Mouse (Mus musculus): ENCODE measurements around the gene Nudt9.

DNA sequence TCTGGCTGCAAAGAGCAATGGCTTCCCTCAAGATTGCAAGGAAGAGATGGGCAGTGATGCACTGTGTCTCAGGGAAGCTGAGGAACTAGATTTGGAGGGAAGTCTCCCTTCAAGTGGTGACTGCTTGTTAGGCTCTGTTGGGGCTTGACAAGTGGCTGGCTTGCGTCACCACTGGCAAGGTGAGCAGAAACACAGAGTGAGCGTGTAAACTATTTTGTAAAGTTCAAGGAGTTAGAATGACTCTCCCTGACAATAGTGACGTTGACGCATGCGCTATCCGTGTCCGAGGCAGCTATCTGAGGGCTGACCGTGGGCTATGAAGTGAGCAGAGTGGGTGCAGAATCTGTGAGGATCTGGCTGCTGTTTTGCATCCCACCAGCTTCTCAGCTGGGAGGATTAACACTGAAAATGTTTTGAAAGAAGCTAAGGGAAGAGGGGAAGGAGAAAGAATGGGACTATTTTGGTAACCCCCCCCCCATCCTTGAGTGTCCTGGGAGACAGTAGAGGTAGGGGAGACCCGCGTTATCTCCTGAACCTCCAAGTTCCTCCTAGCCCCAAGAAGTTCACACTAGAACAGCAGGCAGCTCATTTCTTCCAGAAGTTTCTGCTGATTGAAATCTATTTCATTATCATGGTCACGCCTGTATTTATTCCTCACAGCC, 49.4 kb downstream of the Nudt9 start:
- TF ChIP-seq CTCF (IDR thresholded peaks at IDR 0.05; ENCODE audit: low read depth, low read length), result no peak
- TF ChIP-seq POLR2A (IDR thresholded peaks at IDR 0.05; ENCODE audit: borderline replicate concordance, low read depth, low read length), result no peak
